Mouse (Mus musculus) intestine, embryonic 16.5 days (tissue): ENCODE measurements around the gene Tmem82. TPM values are rescaled to one million over a fixed set of nuclear protein-coding genes. Genes with fewer than 3 reads are reported as not detected.
A peak's percentile ranks its signal among the peaks of the same experiment; 100 is the strongest.

Experiments used
- ATAC-seq: fragments of 200-750 bp; cut with Nextera tagmentation; 2 replicates; pipeline ENCODE4 v1.8.0; 2017; ENCODE audit warnings: moderate TSS enrichment, moderate library complexity
- H3K27ac ChIP-seq: fragments of 300-500 bp; sonication (generic); 2 replicates; pipeline ENCODE4 v1.5.1; 2014; ENCODE audit warnings: mild to moderate bottlenecking, low read length
- H3K27me3 ChIP-seq: fragments of 300-500 bp; sonication (generic); replicated peaks from 2 replicates; pipeline ENCODE4 v1.6.1; 2014; ENCODE audit warnings: low read length, control low read depth, mixed read lengths; ENCODE audit not compliant: control insufficient read depth, insufficient read depth
- H3K36me3 ChIP-seq: fragments of 300-500 bp; sonication (generic); 2 replicates; pipeline ENCODE4 v1.6.1; 2014; ENCODE audit warnings: low read length, control low read depth; ENCODE audit not compliant: control insufficient read depth, insufficient read depth
- H3K4me1 ChIP-seq: fragments of 300-500 bp; sonication (generic); 2 replicates; pipeline ENCODE4 v1.6.1; 2014; ENCODE audit warnings: low read length, control low read depth, mixed read lengths; ENCODE audit not compliant: control insufficient read depth, insufficient read depth
- H3K4me2 ChIP-seq: fragments of 300-500 bp; sonication (generic); 2 replicates; pipeline ENCODE4 v1.6.1; 2014; ENCODE audit warnings: low read depth, low read length, control low read depth
- H3K4me3 ChIP-seq: fragments of 300-500 bp; sonication (generic); 2 replicates; pipeline ENCODE4 v1.5.1; 2014; ENCODE audit warnings: mild to moderate bottlenecking, low read length
- H3K9ac ChIP-seq: fragments of 300-500 bp; sonication (generic); 2 replicates; pipeline ENCODE4 v1.6.1; 2014; ENCODE audit warnings: low read depth, low read length
- H3K9me3 ChIP-seq: fragments of 300-500 bp; sonication (generic); 2 replicates; pipeline ENCODE4 v1.6.1; 2016; ENCODE audit warnings: low read length, control low read depth; ENCODE audit not compliant: control insufficient read depth
- WGBS: fragments of 180-500 bp; shearing (Covaris S2); extraction: QIAGEN DNeasy Blood & Tissue Kit; methylation state at CpG from one replicate; pipeline ENCODE4 v1.1.7; 2014; 5-methylcytosine and 5-hydroxymethylcytosine counted together
- polyA plus RNA-seq: library from polyadenylated mRNA; unstranded; fragments of >200 nt; fragmentation: Nextera tagmentation; extraction: Ambion mirVana; gene quantifications from 2 replicates; pipeline ENCODE4 v1.2.1, GENCODE M21; 2015

The Tmem82 gene
- 31.7 and 36.4 TPM in 2 replicates for polyA plus RNA-seq

- Histone ChIP-seq H3K9ac (peak within 1 kb of the TSS; percentile 73), H3K36me3 (no peaks in the 10 kb centered on the region), H3K4me1 (peaks cover 21% of the 10 kb centered on the region), H3K27me3 (no peaks in the 10 kb centered on the region), H3K4me3 (peak within 1 kb of the TSS; percentile 56), H3K9me3 (no peaks in the 10 kb centered on the region), H3K27ac (peak within 1 kb of the TSS; percentile 80), H3K4me2 (peak within 1 kb of the TSS; percentile 54)
- 24% methylated on average over 19 of the region's 20 CpGs for WGBS
- ATAC-seq = peak; percentile 1
Observed at GRCm38 (mm10) chr4:141618565-141619243, at the start of gene Tmem82. Gene Tmem82 (minus strand): TSS chr4:141618633.

DNA sequence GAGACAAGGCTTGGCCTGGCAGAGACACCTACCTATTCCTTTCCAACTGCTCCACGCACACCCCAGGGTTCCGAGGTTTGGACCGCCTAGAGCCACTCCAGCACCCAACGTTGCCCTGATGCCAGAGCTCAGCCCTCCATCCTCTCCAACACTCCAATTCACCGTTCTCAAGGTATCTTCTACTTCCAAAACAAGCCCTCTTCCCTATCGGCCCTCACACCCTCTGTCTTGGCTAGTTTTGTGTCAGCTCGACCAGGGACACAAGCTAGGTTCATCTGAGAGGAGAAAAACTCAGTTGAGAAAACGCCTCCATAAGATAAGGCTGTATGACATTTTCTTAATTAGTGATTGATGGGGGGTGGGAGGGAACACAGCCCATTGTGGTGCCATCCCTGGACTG, 46.4 kb upstream of the Tmem82 start, which contains the start of gene Plekhm2:
TSS of gene Plekhm2 (minus strand) at position 101 of the 400 bp plus-strand sequence.
- 70% methylated on average over 8 of the region's 8 CpGs for WGBS

GRCm38 (mm10) chr4:141664011-141664745, 45.7 kb upstream of the Tmem82 start:
- ATAC-seq = peak; percentile 95
- Histone ChIP-seq H3K27me3 (no peaks in the 10 kb centered on the region), H3K9ac (peak overlapping the region; percentile 94), H3K27ac (peak overlapping the region; percentile 65), H3K4me3 (peak overlapping the region; percentile 89), H3K4me2 (peak overlapping the region; percentile 92), H3K9me3 (no peaks in the 10 kb centered on the region), H3K36me3 (no peaks in the 10 kb centered on the region), H3K4me1 (peaks cover 15% of the 10 kb centered on the region)
- WGBS = under 1% methylated on average over 56 of the region's 60 CpGs

More for the DNA sequence above, 46.4 kb upstream of the Tmem82 start, which contains the start of gene Plekhm2:
- Histone ChIP-seq H3K4me3 (peak within 1 kb of the TSS; percentile 89), H3K4me1 (peaks cover 15% of the 10 kb centered on the region), H3K36me3 (no peaks in the 10 kb centered on the region), H3K27me3 (no peaks in the 10 kb centered on the region), H3K9ac (peak within 1 kb of the TSS; percentile 94), H3K27ac (peak within 1 kb of the TSS; percentile 65), H3K9me3 (no peaks in the 10 kb centered on the region), H3K4me2 (peak within 1 kb of the TSS; percentile 92)
- ATAC-seq = no peak

DNA sequence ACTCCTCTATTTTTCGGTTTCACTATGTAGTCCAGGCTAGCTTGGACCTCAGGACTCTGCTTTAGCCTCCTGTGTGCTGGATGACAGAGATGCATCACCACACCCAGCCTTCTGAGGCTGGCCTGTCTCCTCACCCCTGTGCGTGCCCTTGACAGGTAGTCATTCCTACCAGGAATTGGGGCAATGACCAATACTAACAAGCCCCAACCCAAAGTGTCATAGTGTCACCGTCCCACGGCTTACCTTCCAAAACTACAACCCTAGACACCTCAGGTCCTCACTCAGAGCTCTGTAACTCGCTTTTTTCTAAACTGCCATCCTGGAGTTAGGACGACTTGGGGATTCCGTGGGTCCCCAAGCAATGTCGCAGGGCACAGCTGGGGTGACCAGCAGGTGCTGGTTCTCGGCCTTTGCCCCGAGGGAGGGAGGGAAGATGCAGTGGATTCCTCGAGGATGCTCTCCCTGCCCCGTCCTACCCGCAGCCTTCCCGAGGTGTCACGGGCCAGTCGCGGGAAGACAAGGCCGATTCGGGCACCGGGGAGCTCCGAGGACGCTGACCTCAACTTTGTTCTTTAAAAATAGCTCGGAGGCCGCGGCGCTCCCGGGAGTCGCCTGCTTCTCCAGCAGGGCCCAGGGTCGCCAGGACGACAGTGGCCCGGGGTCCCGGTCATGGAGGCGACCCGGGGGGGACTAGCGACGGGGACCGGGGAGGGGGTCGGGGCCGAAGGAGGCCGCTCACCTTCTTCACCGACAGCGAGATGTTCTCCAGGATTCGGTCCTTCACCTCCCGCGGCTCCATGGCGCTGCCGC, 44.9 kb upstream of the Tmem82 start:
- Histone ChIP-seq H3K9me3 (no peaks in the 10 kb centered on the region), H3K4me2 (peak overlapping the region; percentile 92), H3K27ac (peak overlapping the region; percentile 65), H3K27me3 (no peaks in the 10 kb centered on the region), H3K4me3 (peak overlapping the region; percentile 89), H3K9ac (peak overlapping the region; percentile 94), H3K4me1 (peaks cover 15% of the 10 kb centered on the region), H3K36me3 (no peaks in the 10 kb centered on the region)
- ATAC-seq = peak; percentile 37
- WGBS = 3% methylated on average over 46 of the region's 47 CpGs

DNA sequence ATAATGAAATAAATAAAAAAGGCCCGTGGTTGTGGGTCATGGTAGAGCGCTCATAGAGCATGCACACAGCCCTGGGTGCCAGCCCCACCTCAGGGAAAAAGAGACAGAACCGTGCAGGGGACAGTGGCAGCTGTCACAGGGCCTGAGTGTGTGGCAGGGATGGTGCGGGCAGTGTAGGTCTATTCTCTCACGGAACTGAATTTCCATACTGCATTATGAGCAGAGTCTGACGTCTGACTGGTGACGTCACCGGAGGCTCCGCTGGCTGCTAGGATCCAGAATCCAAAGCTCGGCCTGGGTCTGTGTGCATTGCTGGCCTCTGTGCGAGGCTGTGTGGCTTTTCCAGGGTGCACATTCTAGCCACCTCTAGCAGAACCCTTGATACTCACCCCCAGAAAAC, 42.5 kb upstream of the Tmem82 start:
- no peaks in the 10 kb centered on the region for H3K9me3 ChIP-seq
- H3K4me3 ChIP-seq = no peak overlapping the region
- no peak overlapping the region for H3K4me2 ChIP-seq
- H3K9ac ChIP-seq = no peak overlapping the region
- peaks cover 15% of the 10 kb centered on the region for H3K4me1 ChIP-seq
- H3K36me3 ChIP-seq = no peaks in the 10 kb centered on the region
- no peak overlapping the region for H3K27ac ChIP-seq
- no peak for ATAC-seq
- WGBS = 91% methylated on average over 11 of the region's 11 CpGs
- no peaks in the 10 kb centered on the region for H3K27me3 ChIP-seq

- Histone ChIP-seq H3K27ac (no peak overlapping the region), H3K4me1 (peaks cover 12% of the 10 kb centered on the region), H3K9ac (no peak overlapping the region), H3K36me3 (no peaks in the 10 kb centered on the region), H3K27me3 (no peaks in the 10 kb centered on the region), H3K4me3 (no peak overlapping the region), H3K4me2 (no peak overlapping the region), H3K9me3 (no peaks in the 10 kb centered on the region)
- no peak for ATAC-seq
- WGBS = 81% methylated on average over 4 of the region's 4 CpGs
Observed at GRCm38 (mm10) chr4:141659739-141660138, 41.3 kb upstream of the Tmem82 start.

GRCm38 (mm10) chr4:141658846-141659484, 40.5 kb upstream of the Tmem82 start:
- 90% methylated on average over 6 of the region's 6 CpGs for WGBS
- H3K36me3 ChIP-seq = no peaks in the 10 kb centered on the region
- no peak overlapping the region for H3K4me2 ChIP-seq
- ATAC-seq = no peak
- no peaks in the 10 kb centered on the region for H3K27me3 ChIP-seq
- no peak overlapping the region for H3K4me3 ChIP-seq
- no peak overlapping the region for H3K9ac ChIP-seq
- no peaks in the 10 kb centered on the region for H3K9me3 ChIP-seq
- peaks cover 8% of the 10 kb centered on the region for H3K4me1 ChIP-seq
- H3K27ac ChIP-seq = no peak overlapping the region

DNA sequence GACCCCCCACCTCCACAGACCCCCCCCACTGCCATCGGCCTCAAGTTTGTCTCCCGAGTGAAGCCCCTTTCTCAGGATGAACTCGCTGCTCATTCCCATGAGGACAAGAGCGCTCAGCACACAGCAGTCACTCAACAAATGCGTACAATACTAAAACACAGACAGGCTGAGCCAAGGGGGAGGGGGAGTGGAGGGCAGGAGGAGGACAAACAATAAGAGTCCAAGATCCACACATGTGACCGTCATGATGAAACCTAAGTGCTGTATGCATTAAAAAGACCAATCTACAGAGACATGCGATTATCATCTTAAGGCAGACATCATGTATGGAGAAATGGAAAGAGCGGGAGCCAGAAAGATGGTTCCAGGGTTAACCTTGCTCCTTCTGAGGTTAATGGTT, 38.5 kb upstream of the Tmem82 start:
- no peaks in the 10 kb centered on the region for H3K27me3 ChIP-seq
- H3K36me3 ChIP-seq = no peaks in the 10 kb centered on the region
- H3K9ac ChIP-seq = no peak overlapping the region
- H3K9me3 ChIP-seq = no peaks in the 10 kb centered on the region
- no peak overlapping the region for H3K4me3 ChIP-seq
- H3K4me1 ChIP-seq = no peaks in the 10 kb centered on the region
- H3K4me2 ChIP-seq = no peak overlapping the region
- ATAC-seq = no peak
- WGBS = 81% methylated on average over 8 of the region's 8 CpGs
- no peak overlapping the region for H3K27ac ChIP-seq
